Mouse (Mus musculus): ENCODE results near the gene Ackr1. TPM values are rescaled to one million over a fixed set of nuclear protein-coding genes. Genes with fewer than 3 reads are reported as not detected.
A peak's percentile ranks its signal among the peaks of the same experiment; 100 is the strongest.

The Ackr1 gene
- total RNA-seq (2022), result under 1 TPM; 0.40 to 0.89 (median 0.56) TPM

- DNase-seq, result no peak
Measured at GRCm38 (mm10) chr1:173333312-173334253, at the start of gene Ackr1. Gene Ackr1, minus strand, starts transcription at chr1:173333750.

GRCm38 (mm10) chr1:173381436-173381835 lies 47.9 kb upstream of the Ackr1 start:
- DNase-seq, result no peak

DNA sequence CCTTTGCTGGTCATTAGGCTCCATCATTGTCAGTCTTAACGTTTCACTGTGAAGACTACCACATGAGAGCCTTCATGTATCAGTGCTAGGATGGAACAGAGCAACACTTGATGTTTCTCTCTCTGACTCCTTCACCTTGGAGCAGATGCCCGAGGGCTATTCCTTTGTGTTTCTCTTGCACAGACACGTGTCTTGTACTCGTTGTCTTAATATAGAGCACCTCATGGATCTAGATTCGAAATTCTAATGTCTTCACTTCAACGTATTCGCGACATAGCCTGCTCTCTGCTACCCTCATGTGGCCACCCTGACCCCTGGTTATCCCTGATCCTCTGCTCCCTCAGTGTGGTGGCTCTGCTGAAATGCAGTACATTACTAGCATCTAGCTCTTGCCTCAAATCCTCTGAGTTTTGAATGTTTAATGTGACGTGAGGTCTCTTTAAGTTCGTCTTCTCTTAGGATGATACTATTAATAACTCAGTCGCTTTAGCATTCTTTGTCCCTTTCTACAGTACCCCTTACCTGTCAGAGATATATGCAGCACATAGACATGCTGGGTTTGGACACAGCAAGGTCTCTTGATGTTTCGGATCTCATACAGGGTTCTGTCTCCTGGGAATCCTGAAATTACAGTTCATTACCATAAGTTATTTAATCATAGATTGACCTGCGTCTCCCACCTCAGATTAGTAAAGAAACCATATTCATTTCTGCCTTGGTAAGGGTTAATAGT lies 44.0 kb upstream of the Ackr1 start:
- no peak for DNase-seq

DNA sequence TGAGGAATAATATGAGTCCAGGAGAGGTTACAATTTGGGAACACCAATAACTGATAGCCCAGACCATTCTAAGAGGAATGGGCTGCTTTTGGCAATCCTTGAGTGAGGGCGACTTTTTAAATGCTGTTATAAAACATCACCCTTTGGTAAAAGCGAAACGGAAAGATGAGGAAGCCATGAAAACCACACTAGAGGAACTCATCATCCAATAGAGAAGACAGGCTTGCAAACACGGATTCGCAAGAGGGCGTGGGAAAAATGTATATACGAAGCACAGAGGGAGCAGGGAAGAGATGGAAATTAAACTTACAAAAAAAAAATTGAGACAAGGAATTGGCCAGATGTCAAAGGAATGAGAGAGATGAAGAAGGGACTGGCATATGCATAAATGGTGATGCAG lies 40.5 kb upstream of the Ackr1 start:
- DNase-seq, result no peak

- no peak for DNase-seq
Measured at GRCm38 (mm10) chr1:173371586-173371985, 38.0 kb upstream of the Ackr1 start.

GRCm38 (mm10) chr1:173370456-173370855 lies 36.9 kb upstream of the Ackr1 start:
- no peak for DNase-seq

- DNase-seq, result no peak
Measured at GRCm38 (mm10) chr1:173369611-173370010, 36.1 kb upstream of the Ackr1 start.

- DNase-seq, result no peak
Measured at GRCm38 (mm10) chr1:173367356-173368046, 34.0 kb upstream of the Ackr1 start, which contains the start of gene Cadm3. Gene Cadm3, minus strand, starts transcription at chr1:173367695.

DNA sequence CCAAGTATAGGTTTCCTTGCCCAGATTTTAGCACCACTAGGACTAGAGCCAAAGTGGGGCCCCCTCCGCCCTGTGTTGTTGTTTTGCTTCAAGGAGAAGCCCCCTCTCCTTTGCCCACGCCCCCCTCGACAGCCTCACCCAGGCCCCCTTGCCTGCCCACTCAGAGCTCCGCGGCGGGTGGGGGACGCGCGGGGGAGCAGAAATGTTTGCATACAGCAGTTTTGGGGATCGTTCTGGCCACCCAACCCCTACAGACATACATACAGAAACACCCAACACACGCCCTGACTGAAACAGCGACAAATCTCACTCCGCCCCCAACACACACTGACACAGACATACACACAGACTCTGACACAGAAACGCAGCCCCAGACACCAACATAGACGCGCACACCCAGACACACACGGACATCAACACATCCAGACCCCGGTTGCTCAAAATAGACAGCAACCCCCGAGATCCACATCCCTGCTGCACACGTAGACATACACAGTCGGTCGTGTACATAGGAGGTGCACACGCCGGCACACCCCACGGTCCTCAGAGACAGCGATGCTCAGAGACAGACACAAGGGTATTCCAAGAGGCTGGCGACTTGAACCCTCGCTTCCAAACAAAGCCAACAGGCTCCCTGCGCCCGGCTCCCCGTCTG lies 33.3 kb upstream of the Ackr1 start:
- no peak for DNase-seq

DNA sequence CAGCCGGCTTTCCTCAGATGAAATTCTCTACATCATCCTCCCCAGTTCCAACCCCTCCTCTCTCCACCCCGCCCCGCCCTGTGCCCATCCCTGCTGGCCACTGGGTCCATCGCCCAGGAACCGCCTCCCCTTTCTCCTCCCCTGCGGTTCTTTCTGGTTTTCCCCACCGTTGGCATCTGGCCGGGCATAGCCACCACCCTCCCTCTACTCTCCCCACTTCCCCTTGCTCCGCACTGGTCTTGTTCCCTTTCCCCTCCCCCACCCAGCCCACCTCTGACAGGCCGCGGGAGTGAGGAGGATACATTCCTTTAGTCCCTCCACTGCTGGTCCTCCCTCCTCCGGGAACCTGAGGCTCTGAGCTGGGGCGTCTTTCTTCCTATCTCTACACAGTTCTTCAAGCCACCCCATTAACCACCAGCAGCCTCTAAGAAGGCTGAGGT lies 32.4 kb upstream of the Ackr1 start:
- no peak for DNase-seq

- no peak for DNase-seq
Measured at GRCm38 (mm10) chr1:173364125-173364800, 30.7 kb upstream of the Ackr1 start.

DNA sequence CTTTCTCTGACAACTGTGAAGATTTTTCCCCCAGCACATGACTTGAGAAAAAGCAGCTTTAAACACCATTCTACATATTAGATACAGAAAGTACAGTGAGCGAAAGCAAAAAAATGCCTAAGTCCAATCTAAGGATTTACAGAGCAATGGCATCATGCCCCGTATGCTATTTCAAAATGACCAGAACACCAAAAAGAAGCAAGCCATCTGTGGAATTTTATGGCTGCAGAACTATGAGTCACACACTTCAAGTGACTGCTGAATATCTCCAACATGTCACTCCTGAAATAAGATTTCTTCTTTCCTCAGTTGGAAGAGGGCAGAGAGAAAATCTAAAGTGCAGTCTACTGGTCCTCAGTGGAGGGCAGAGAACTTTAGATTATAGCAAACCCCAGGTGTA lies 29.9 kb upstream of the Ackr1 start:
- no peak for DNase-seq

DNA sequence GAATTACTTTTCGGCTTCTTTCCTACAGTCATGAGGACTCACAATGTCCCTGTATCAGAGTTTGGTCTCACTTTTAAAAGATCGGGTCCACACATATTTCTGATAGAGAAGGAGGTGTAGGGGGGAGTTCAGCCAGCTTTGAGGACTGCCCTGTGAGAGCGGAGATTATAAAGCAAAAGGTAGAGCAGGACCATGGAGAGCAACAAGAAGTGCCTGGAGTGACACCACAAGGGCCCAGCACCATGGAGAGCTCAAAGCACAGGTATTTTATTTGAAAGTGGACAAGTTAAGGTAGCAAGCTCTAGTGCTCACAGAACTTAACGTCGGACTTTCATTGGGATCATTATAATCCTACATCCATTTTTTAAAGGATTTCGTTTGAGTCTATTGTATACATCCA lies 28.1 kb upstream of the Ackr1 start:
- peak; percentile 18 for DNase-seq

DNA sequence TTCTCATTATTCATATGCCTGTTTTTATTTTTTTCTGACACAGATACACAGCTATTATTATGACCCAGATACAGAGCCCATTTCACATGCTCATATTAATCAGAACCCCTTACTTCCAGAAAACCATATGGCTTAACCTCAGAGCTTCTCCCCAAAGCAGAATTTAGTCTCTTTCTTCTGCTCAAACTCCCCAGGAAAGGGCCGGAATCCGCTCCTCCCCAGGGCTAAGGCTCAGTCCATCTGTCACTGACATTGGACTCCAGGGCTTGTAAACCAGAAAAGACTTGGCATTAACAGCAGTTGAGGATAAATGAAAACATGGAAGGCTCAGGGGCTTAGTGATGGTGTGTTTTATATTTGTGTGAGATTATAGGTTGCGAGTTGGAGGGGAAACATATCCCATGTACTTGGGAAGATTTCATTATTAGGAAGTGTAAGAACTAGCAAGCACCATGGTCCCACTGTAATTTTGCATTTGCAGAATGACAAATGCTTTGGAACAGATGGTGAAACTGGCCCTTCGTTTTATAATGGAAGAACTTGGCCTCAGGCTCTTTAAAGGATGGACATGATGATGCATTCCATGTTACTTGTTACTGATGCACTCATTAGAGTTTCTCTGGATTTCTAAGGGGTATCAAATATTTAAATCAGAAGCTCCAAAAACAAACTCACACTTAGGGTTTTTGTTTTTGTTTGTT lies 26.2 kb upstream of the Ackr1 start:
- no peak for DNase-seq

DNA sequence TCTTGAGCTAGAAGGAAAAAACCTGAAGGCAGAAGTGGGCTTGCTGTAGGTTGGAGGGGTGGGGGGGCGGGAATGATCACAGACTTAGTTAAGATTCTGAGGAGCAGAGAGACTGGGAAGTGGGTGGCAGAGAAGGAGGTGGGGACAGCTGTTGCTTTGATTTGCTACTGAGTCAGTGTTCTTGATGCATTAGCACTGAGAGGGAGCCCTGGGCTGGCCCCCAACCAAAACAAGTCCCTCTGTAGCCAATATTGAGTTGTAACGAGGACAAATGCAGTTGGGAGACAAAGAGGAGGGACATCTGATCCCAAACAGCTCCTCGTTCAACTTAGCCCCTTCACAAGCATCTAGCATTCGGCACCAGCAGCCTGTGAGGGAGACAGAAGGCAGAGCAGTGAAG lies 24.2 kb upstream of the Ackr1 start:
- no peak for DNase-seq

DNA sequence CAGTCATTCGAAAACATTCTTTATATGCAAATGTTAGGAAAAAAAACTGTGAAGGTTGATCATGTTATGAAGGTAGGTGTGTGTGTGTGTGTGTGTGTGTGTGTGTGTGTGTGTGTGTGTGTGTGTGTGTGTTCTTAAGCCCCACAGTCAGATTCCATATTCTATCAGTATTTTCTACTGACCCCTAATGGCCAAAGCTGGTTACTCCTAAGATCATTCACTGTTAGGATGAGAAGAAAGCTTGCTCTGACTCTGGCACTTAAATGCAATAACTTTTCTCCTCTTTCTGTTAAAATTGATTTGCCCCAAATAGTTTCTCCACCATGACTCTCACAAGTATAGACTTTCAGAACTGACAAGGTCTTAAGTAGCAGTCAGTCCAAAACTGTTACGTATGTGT lies 23.1 kb upstream of the Ackr1 start:
- DNase-seq, result no peak

GRCm38 (mm10) chr1:173355107-173355846 lies 21.7 kb upstream of the Ackr1 start:
- DNase-seq, result no peak

GRCm38 (mm10) chr1:173350372-173350957 lies 16.9 kb upstream of the Ackr1 start, which contains the start of gene Aim2:
Gene Aim2, plus strand, starts transcription at chr1:173350879.
- DNase-seq, result no peak

DNA sequence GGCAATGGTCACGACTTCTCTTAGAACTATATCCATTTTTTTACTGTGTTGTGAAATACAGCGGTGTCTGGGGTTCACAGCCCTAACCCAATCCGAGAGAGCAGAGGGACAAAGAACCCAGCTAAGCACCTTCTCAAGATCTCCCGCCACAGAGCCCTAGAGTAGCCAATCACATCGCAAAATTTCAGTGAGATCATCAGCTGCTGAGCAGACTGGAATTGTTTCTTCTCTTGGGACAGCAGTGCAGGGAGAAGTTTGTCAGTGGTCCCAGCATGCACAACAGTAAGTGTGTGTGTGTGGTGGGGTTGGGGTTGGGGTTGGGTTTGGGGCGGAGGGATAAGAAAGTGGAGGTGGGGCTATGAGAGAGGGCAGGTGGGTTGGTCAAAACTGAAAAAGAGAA lies 16.4 kb upstream of the Ackr1 start:
- no peak for DNase-seq

DNA sequence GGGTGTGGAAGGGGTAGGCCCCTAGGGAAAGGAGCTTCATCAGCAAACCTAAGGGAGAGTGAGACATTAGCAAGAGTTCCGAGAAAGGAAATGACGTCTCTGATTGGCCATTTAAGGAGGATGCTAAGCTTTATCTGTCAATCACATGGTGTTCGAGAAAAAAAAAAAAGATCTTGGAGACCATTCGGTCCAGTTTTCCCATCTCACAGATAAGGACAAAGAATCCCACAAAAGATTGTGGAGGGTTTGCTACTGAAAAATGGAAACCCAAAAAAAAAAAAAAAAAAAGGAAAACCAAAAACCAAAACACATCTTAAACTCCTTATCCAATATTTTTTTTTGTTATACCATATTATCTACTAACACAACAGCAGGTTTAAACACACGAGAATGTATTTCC lies 15.6 kb upstream of the Ackr1 start:
- DNase-seq, result no peak

Data from adrenal gland, adult 8-10 months (tissue).